Mouse (Mus musculus) lung, embryonic 15.5 days (tissue): Measurements from ENCODE around the gene Sstr5. TPM values are rescaled to one million over a fixed set of nuclear protein-coding genes. Genes with fewer than 3 reads are reported as not detected.
A peak's percentile ranks its signal among the peaks of the same experiment; 100 is the strongest.

Experiments used
- ATAC-seq: fragments of 200-750 bp; cut with Nextera tagmentation; 2 replicates; pipeline ENCODE4 v1.8.0; 2017; ENCODE audit warnings: moderate number of reproducible peaks, borderline replicate concordance; ENCODE audit not compliant: low FRiP score, low TSS enrichment; ENCODE audit errors: extremely low read depth
- H3K27ac ChIP-seq: fragments of 300-500 bp; sonication (generic); 2 replicates; pipeline ENCODE4 v1.5.1; 2015; ENCODE audit warnings: moderate library complexity, mild to moderate bottlenecking, inconsistent platforms
- H3K27me3 ChIP-seq: fragments of 300-500 bp; sonication (generic); 2 replicates; pipeline ENCODE4 v1.6.1; 2015; ENCODE audit warnings: inconsistent platforms
- H3K36me3 ChIP-seq: fragments of 300-500 bp; sonication (generic); 2 replicates; pipeline ENCODE4 v1.6.1; 2015; ENCODE audit warnings: inconsistent platforms
- H3K4me1 ChIP-seq: fragments of 300-500 bp; sonication (generic); 2 replicates; pipeline ENCODE4 v1.6.1; 2015; ENCODE audit warnings: inconsistent platforms
- H3K4me2 ChIP-seq: fragments of 300-500 bp; sonication (generic); 2 replicates; pipeline ENCODE4 v1.6.1; 2015; ENCODE audit warnings: inconsistent platforms, mild to moderate bottlenecking, moderate library complexity
- H3K4me3 ChIP-seq: fragments of 300-500 bp; sonication (generic); 2 replicates; pipeline ENCODE4 v1.5.1; 2015; ENCODE audit warnings: mild to moderate bottlenecking, inconsistent platforms
- H3K9ac ChIP-seq: fragments of 300-500 bp; sonication (generic); 2 replicates; pipeline ENCODE4 v1.6.1; 2015; ENCODE audit warnings: inconsistent platforms
- H3K9me3 ChIP-seq: fragments of 300-500 bp; sonication (generic); 2 replicates; pipeline ENCODE4 v1.6.1; 2016; ENCODE audit warnings: inconsistent platforms
- WGBS: fragments of 180-500 bp; shearing (Covaris S2); methylation state at CpG from one replicate; pipeline ENCODE4 v1.1.7; 2015; 5-methylcytosine and 5-hydroxymethylcytosine counted together
- polyA plus RNA-seq: library from polyadenylated mRNA; unstranded; fragments of >200 nt; fragmentation: Nextera tagmentation; extraction: Ambion mirVana; gene quantifications from 2 replicates; pipeline ENCODE4 v1.2.1, GENCODE M21; 2015

Sstr5 gene
- polyA plus RNA-seq, 1 experiment from 2014 or later: 0.09 TPM

DNA sequence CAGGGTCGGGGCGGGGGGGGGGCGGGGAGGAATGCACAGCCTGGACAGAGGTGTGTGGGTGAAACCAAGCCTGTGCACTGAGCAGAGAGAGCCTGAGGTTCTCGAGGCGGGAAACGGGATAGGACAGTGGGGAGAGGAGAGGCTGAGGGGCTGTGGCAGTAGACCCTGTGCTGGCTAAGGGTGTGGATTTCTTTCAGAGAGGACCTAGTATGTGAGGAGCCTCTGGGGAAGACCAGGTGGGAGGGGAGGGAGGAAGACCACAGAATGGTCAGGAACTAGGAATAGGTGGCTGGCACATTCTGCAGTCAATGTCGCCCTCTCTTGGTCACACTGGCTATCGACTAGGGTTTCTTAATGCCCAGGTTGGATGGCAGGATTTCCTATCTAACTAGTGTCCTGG lies 27.3 kb downstream of the Sstr5 start:
- peaks cover 24% of the 10 kb centered on the region for H3K27me3 ChIP-seq
- ATAC-seq: peak; percentile 46; the same call in 1 of the 2 replicates
- no peaks in the 10 kb centered on the region for H3K9me3 ChIP-seq
- no peak overlapping the region for H3K4me3 ChIP-seq
- peaks cover 8% of the 10 kb centered on the region; the same call in 1 of the 2 replicates for H3K4me1 ChIP-seq
- no peak overlapping the region for H3K4me2 ChIP-seq
- WGBS: 26% methylated on average over 7 of the region's 8 CpGs
- H3K27ac ChIP-seq: no peak overlapping the region
- H3K36me3 ChIP-seq: no peaks in the 10 kb centered on the region
- H3K9ac ChIP-seq: no peak overlapping the region

DNA sequence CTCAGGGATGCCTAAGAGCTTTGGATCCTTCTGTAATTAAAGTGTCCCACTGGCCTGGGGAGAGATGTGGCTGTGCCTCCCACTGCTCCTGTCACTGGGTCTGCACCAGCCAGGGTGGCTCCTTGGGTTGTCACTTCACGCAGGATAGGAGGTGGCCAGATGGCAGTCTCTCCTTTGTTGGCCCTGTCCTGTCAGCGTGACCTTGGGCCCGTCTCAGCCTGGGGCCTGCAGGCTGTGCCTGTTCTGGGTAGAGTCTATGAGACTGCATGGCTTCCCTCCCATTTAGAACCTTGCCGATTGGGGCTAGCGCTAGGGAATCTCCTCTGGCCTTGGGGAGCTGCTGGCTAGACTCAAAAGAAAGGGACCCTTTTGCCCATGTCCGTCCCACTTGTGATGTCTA lies 28.8 kb downstream of the Sstr5 start:
- peaks cover 15% of the 10 kb centered on the region; the same call in 1 of the 2 replicates for H3K27me3 ChIP-seq
- H3K9me3 ChIP-seq: no peaks in the 10 kb centered on the region
- no peak overlapping the region for H3K4me3 ChIP-seq
- no peak overlapping the region for H3K9ac ChIP-seq
- no peaks in the 10 kb centered on the region for H3K36me3 ChIP-seq
- no peak for ATAC-seq
- no peak overlapping the region for H3K27ac ChIP-seq
- WGBS: 55% methylated on average over 6 of the region's 6 CpGs
- no peaks in the 10 kb centered on the region for H3K4me1 ChIP-seq
- H3K4me2 ChIP-seq: no peak overlapping the region

DNA sequence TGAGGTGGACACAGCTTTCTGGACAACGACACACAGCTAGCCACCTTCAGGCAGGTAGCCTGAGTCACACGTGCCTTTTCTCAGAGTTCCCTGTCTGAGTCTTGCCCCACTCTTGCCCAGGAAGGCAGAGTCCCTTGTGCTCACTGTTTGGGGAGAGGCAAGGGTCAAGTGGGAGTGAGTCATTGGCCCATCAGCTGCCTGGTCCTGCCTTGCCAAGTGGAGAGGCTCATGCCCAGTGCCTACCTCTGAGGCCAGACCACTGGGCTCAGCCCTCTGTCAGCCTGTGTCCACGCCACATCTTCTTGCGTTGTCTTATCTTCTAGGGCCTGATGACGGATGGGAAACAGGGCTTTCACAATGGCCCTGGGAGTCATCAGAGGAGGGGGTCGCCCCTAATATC lies 29.3 kb downstream of the Sstr5 start:
- WGBS: 34% methylated on average over 6 of the region's 6 CpGs
- no peak for ATAC-seq
- Histone ChIP-seq H3K9ac (no peak overlapping the region), H3K27me3 (peaks cover 10% of the 10 kb centered on the region; the same call in 1 of the 2 replicates), H3K9me3 (no peaks in the 10 kb centered on the region), H3K27ac (no peak overlapping the region), H3K4me3 (no peak overlapping the region), H3K4me1 (peaks cover 1% of the 10 kb centered on the region; the same call in 1 of the 2 replicates), H3K4me2 (no peak overlapping the region), H3K36me3 (no peaks in the 10 kb centered on the region)

DNA sequence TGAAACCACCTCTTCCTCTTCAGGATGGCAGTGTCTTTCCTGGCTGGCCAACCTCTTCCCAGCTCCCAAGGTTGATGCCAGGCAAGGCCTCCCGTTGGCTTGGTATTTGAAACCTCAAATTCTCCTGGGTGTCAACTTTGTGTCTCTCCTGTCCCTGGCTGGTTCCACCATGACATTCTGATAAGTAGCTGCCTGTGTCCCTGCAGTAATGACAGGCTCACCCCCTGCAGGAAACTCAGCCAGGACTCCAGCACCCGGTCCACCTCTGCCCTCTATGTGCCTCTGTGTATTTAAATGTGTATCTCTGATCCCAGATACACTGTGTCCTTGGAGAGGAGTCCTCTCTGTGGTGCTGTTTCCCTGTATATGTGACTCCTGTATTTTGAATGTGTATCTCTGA lies 30.8 kb downstream of the Sstr5 start:
- Histone ChIP-seq H3K9ac (no peak overlapping the region), H3K4me3 (no peak overlapping the region), H3K4me1 (peaks cover 7% of the 10 kb centered on the region; the same call in 1 of the 2 replicates), H3K36me3 (no peaks in the 10 kb centered on the region), H3K27me3 (no peaks in the 10 kb centered on the region), H3K4me2 (no peak overlapping the region), H3K9me3 (no peaks in the 10 kb centered on the region), H3K27ac (no peak overlapping the region)
- no peak for ATAC-seq
- WGBS: 65% methylated on average over 2 of the region's 2 CpGs

DNA sequence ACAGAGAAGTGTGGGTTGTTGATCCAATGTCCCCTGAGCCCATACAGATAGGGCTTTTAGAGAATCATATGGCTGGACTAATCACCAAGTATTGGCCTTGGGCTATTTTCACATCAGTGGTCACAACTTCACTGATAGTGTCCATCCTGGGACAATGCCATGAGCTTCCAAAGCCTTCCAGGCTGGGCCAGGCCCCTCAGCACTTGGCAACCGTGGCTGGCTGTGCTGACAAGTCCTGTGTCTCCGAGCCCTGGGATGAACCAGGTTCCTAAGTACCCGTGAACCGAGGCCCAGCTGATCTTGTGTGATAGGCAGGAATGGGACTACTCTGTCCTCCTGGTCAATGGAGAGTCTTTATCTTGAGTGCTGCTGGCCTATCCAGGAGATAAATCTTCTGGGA lies 33.0 kb downstream of the Sstr5 start:
- no peak for ATAC-seq
- WGBS: 65% methylated on average over 4 of the region's 4 CpGs
- no peak overlapping the region for H3K4me2 ChIP-seq
- H3K27ac ChIP-seq: no peak overlapping the region
- no peaks in the 10 kb centered on the region for H3K36me3 ChIP-seq
- no peaks in the 10 kb centered on the region for H3K9me3 ChIP-seq
- H3K4me1 ChIP-seq: peaks cover 7% of the 10 kb centered on the region; the same call in 1 of the 2 replicates
- H3K9ac ChIP-seq: no peak overlapping the region
- no peaks in the 10 kb centered on the region for H3K27me3 ChIP-seq
- no peak overlapping the region for H3K4me3 ChIP-seq

DNA sequence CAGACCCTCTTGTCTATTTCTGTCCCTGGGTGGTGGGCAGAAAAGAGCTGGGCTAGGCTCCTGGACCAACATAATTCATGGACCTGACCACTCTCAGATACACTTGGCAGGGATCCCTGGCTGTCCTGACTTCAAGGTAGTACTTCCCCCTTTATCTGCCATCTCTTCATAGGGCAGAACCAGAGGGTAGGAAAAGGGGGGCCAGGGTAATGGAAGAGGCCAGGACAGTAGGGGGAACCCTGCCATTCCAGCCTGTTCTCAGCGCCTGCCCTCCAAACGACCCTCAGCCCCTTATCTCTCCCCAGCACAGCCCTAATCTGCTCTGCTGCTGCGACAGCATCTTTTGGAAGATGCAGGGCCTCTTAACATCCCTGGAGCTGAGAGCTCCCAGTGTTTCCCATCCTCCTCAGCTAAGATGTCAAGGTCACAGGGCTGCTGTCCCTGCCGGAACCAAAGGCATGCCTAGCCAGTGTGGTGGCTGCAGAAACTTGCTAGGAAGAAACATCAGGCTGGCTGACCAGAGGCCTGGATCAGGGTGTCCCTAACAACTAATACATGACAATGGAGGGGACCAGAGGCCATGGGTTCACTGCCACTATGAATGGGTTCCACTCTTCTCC lies 33.7 kb downstream of the Sstr5 start:
- no peak overlapping the region for H3K4me3 ChIP-seq
- H3K27me3 ChIP-seq: no peaks in the 10 kb centered on the region
- peaks cover 7% of the 10 kb centered on the region; the same call in 1 of the 2 replicates for H3K4me1 ChIP-seq
- 20% methylated on average over 4 of the region's 4 CpGs for WGBS
- ATAC-seq: no peak
- no peak overlapping the region for H3K4me2 ChIP-seq
- H3K36me3 ChIP-seq: no peaks in the 10 kb centered on the region
- no peak overlapping the region for H3K27ac ChIP-seq
- H3K9ac ChIP-seq: no peak overlapping the region
- no peaks in the 10 kb centered on the region for H3K9me3 ChIP-seq

DNA sequence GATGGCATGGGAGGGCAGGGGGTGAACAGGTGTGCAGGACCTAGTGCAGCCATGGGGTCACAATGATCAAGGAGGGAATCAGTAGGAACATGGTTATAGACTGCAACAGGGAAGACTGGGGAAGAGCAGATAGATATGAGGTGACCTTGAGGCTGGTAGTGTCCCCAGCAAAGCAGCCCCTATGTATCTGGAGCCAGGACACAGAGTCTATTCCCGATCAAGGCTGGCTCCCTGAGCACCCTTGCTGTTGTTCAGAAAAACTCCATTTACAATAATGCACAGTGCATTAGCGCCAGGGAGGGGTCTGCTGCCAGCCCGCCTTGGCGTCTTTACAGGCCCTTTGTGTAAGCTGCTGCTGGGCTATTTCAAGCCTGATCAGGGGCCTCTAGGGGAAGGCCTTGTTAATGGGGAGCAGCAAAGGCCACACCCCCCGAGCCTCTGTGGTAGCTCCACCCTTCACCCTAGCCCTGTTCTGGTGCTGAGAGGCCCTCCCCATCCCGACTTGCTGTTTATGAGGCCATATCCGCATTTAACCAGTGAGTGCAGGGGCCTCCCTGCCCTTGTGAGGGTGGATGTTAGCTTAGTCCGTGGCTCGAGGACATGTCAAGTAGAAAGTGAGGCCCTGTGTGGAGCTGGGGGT lies 34.7 kb downstream of the Sstr5 start:
- Histone ChIP-seq H3K27me3 (no peaks in the 10 kb centered on the region), H3K9me3 (no peaks in the 10 kb centered on the region), H3K4me1 (peaks cover 7% of the 10 kb centered on the region; the same call in 1 of the 2 replicates), H3K4me2 (no peak overlapping the region), H3K36me3 (no peaks in the 10 kb centered on the region), H3K27ac (no peak overlapping the region), H3K4me3 (no peak overlapping the region), H3K9ac (no peak overlapping the region)
- WGBS: 14% methylated on average over 9 of the region's 9 CpGs
- peak; percentile 59; the same call in 1 of the 2 replicates for ATAC-seq

DNA sequence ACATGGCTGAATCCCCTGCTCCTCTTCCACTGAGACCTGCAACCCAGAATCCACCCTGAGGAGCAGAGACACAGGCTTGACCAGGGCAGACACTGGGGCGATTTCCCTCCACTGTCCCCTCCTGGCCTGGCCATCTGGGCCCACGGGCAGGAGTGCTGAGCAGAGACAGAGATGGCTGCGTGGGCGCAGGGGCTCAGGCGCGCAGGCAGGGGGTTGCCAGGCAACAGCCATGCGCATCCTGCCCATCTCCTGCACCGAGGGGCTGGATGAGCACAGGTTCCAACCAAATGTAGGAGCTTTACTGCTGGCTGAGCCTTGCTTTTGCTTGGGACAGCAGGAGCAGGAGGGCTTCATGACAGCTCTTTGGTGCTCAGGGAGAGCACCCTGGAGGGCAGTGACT lies 40.5 kb downstream of the Sstr5 start:
- no peaks in the 10 kb centered on the region for H3K27me3 ChIP-seq
- 39% methylated on average over 8 of the region's 8 CpGs for WGBS
- no peak overlapping the region for H3K9ac ChIP-seq
- H3K36me3 ChIP-seq: no peaks in the 10 kb centered on the region
- H3K27ac ChIP-seq: no peak overlapping the region
- no peaks in the 10 kb centered on the region for H3K4me1 ChIP-seq
- no peaks in the 10 kb centered on the region for H3K9me3 ChIP-seq
- no peak overlapping the region for H3K4me2 ChIP-seq
- ATAC-seq: no peak
- H3K4me3 ChIP-seq: no peak overlapping the region

DNA sequence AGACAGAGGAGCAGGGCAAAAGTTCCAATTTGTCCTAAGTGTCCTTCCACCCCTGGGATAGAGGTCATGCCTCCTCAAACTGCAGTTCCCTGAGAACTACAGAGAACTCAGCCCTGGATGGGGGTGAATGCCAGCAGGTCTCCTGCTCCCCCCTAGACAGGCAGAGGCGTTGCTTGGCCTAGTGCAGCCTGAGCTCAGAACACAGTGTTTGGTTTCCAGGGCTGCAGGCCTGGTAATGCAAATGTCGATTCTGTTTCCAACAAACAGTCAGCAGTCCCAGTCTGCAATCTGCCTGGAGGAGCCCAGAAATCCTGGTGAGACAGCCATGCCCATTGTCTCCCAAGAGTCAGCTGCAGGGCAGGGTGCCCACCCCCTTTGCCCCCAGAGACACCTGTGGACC lies 42.8 kb downstream of the Sstr5 start, which contains the start of gene Tekt4:
TSS of gene Tekt4 (plus strand) at position 344 of the 400 bp plus-strand sequence.
- H3K27ac ChIP-seq: no peak within 1 kb of the TSS

DNA sequence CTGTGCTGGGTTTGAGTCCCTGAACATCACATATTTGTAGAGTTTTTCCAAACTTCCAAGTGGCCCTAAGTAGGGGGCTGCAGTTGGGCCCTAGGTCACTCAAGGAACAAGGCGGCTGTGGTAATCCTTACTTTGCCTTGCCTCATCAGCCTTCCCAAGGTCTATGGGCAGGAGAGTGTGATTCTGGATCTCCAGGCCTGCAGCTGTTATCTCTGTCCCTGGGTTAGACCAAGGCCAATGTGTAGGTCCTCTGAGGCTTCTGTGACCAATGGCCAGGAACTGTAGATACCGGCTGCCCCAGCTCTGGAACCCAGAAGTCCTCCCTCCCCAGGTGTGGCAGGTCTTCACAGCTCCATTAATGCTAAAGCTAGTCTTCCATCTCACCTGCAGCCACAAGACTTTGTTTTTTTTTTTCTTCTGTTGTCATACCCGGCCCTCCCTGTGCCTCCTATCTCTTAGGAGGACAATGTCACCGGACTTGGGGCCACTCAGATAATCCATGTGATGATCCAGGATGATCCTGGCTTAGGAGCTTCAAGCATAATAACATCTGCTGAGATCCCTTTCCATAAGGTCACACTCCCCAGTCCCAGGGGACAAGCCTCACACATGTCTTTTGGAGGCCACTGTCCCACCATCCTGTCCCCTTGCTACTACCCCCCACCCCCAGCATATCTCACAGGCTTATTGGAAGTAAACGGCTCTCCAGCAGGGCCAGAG lies 44.7 kb downstream of the Sstr5 start:
- WGBS: 59% methylated on average over 5 of the region's 5 CpGs
- Histone ChIP-seq H3K9me3 (no peaks in the 10 kb centered on the region), H3K4me1 (no peaks in the 10 kb centered on the region; the same call in 1 of the 2 replicates), H3K4me2 (no peak overlapping the region), H3K9ac (no peak overlapping the region), H3K4me3 (no peak overlapping the region), H3K36me3 (no peaks in the 10 kb centered on the region), H3K27ac (no peak overlapping the region), H3K27me3 (no peaks in the 10 kb centered on the region)
- ATAC-seq: no peak

More for the DNA sequence above, 42.8 kb downstream of the Sstr5 start, which contains the start of gene Tekt4:
- Histone ChIP-seq H3K4me3 (no peak within 1 kb of the TSS), H3K9me3 (no peaks in the 10 kb centered on the region), H3K4me2 (no peak within 1 kb of the TSS), H3K4me1 (no peaks in the 10 kb centered on the region), H3K27me3 (no peaks in the 10 kb centered on the region), H3K36me3 (no peaks in the 10 kb centered on the region), H3K9ac (no peak within 1 kb of the TSS)
- WGBS: 47% methylated on average over 2 of the region's 2 CpGs
- no peak for ATAC-seq

DNA sequence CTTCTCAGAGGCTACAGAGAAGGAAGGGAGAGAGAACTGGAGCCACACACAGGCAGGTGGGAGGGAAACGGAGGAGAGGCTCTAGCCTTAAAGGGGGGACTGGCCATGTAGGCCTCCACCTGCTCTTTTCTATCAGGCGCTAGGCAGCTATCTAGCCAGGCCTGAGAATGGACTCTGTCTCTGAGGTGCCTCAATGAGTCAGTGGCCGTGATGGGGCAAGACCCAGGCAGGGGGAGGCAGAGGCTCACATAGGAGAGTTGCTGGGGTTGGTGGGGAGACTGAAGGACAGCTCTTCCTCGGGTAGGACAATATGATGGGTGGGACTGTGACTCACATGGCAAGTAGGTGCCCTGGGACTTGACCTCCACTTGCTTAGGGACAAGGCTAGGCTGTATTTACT lies 46.8 kb downstream of the Sstr5 start:
- H3K9ac ChIP-seq: no peak overlapping the region

DNA sequence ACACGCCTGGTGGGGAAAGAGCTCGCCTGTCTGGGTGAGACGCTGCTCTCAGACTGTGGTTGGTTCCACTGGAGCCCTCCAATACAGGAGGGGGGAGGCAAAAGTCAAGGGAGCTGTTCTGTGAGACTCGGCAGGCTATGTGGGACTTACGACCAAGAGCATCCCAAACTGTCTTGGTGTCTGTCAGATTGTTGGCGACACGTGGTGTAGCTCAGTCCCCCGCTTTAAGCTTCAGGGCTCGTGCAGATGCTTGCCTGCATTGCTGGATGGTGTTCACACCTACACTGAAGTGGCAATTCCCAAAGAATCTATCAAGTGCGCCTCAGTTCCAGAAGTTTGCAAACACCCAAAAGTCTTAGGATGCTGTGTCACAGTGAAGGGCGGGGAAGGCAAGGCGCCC lies 49.2 kb downstream of the Sstr5 start:
- Histone ChIP-seq H3K9ac (no peak overlapping the region), H3K4me2 (no peak overlapping the region), H3K27ac (no peak overlapping the region), H3K4me1 (no peaks in the 10 kb centered on the region; the same call in 1 of the 2 replicates), H3K4me3 (no peak overlapping the region), H3K9me3 (no peaks in the 10 kb centered on the region), H3K27me3 (no peaks in the 10 kb centered on the region), H3K36me3 (no peaks in the 10 kb centered on the region)
- ATAC-seq: no peak
- WGBS: 51% methylated on average over 12 of the region's 12 CpGs

More for the DNA sequence above, 46.8 kb downstream of the Sstr5 start:
- no peaks in the 10 kb centered on the region; the same call in 1 of the 2 replicates for H3K4me1 ChIP-seq
- no peaks in the 10 kb centered on the region for H3K9me3 ChIP-seq
- H3K27ac ChIP-seq: no peak overlapping the region
- WGBS: 51% methylated on average over 4 of the region's 4 CpGs
- no peaks in the 10 kb centered on the region for H3K27me3 ChIP-seq
- no peak overlapping the region for H3K4me3 ChIP-seq
- H3K36me3 ChIP-seq: no peaks in the 10 kb centered on the region
- no peak for ATAC-seq
- H3K4me2 ChIP-seq: no peak overlapping the region
